Mouse (Mus musculus) CD4-positive, CD25-positive, alpha-beta regulatory T cell, adult 4 months (primary cell): Measurements from ENCODE around the gene Dennd6b. TPM values are rescaled to one million over a fixed set of nuclear protein-coding genes. Genes with fewer than 3 reads are reported as not detected.

Experiments used
- ATAC-seq: one replicate; pipeline ENCODE4 v1.8.0; 2017
- polyA plus RNA-seq, 2 experiments: library from polyadenylated mRNA; unstranded; fragments of 100-300 nt; shearing (Covaris generic); gene quantifications; one replicate each; pipeline ENCODE4 v1.2.1; 2017

Dennd6b gene
- polyA plus RNA-seq = 10 to 100 TPM; 13.5 to 18.4 TPM

DNA sequence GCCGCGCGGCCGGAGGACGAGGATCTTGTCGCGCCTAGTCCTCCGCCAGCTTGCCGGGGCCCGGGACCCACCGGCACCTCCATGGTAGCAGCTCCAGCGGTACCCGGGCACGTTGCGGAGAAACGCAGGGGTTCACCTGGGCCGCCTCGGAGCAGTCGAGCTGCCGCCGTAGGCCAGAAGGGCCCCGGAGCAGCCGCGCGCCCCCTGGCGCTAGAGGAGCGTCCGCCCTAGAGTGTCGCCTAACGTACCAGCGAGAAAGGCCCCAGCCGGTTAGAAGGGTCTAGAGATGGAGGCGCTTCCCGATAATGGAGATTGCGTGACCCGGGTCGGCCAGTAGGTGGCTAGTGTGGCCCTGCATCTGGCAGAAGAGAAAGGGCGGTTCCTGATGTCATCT, at the start of gene Dennd6b:
Dennd6b (minus strand) TSS at position 184 of the 394 bp plus-strand sequence.
- peak; percentile 96 for ATAC-seq

DNA sequence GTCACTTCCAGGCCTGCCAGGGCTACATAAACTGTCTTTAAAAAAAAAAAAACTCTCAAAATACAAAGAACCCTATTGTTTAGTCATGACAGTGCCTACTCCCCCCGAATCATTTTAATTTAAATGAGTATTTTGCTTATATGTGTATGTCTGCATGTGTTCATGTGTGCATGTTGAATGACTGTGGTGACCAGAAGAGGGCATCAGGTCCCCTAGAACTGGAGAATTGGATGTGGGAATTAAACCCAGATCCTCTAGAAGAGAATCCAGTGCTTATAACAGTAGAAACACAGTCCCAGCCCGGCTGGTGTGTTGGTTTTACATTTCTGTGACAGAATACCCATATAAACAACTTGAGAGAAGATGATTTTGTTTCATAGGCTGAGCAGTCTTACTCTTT, 44.7 kb upstream of the Dennd6b start:
- no peak for ATAC-seq

GRCm38 (mm10) chr15:89239751-89240392, 43.6 kb upstream of the Dennd6b start:
- no peak for ATAC-seq

DNA sequence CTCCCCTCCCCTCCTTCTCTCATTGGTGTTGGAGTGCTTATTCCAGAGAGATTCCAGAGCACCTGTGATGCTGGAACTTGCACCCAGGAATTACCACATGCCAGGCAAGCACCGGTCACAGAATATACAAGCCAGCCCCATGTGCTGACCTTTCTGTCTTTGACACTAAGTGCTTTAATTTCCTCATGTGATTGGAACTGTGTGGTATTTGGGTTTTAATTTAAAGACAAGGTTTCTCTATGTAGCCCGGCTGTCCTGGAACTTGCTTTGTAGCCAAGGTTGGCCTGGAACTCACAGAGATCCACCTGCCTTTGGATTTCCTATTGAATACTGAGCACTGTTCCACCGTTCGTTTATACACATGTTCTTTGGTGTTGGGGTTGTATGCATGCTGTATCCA, 37.8 kb upstream of the Dennd6b start:
- ATAC-seq = no peak

DNA sequence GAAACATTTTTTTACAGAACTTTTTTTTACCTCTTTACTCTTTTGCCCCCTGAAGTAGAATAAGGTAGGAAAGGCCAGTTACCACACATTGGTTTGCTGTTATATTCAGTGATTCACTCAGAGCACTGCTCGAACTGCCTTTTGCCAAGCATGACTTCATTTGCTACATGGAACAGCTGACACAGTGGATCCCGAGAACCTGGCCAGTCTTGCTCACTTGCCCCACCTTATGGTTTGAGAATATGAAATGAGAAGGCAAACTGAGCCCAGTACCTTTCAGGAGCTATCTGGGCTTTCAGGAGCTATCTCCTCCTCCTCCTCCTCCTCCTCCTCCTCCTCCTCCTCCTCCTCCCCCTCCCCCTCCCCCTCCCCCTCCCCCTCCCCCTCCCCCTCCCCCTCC, 37.3 kb upstream of the Dennd6b start:
- no peak for ATAC-seq

- no peak for ATAC-seq
Measured at GRCm38 (mm10) chr15:89215611-89216233, 19.4 kb upstream of the Dennd6b start.

- no peak for ATAC-seq
Measured at GRCm38 (mm10) chr15:89214953-89215352, 18.7 kb upstream of the Dennd6b start.

GRCm38 (mm10) chr15:89213517-89213916, 17.2 kb upstream of the Dennd6b start:
- ATAC-seq = no peak

GRCm38 (mm10) chr15:89212495-89212894, 16.2 kb upstream of the Dennd6b start:
- no peak for ATAC-seq

GRCm38 (mm10) chr15:89211716-89212461, 15.6 kb upstream of the Dennd6b start:
- ATAC-seq = peak; percentile 19

DNA sequence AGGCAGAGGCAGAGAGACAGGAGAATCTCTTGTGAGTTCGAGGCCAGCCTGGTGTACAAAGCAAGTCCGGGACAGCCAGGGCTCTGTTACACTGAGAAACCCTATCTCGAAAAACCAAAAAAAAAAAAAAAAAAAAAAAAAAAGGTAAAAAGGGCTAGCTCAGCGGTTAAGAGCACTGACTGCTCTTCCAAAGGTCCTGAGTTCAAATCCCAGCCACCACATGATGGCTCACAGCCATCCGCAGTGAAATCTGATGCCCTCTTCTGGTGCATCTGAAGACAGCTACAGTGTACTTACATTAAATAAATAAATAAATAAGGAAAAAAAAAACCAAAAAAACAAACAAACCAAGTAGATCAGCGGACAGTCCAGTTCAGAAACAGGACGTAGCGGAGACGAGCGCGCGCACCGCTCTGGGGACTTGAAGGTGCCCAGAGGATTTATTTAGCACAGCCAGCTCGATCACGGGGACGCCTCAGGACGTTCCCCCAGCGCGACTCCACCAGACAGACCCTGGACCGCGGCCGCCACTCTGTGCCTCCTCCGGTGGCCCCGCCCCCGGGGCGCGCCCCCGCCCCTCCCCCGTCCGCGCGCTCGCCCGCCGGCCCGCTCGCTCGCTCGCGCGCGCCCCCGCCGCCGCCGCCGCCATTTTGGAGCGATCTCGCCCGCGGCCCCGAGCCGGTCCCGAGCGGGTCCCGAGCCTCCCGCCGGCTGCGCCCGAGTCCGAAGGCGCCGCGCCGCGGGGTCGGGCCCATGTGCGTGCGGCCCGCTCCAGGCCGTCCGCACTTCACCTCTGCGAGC, 14.8 kb upstream of the Dennd6b start, which contains the start of gene Ppp6r2:
Ppp6r2 (plus strand) TSS at position 639 of the 801 bp plus-strand sequence.
- peak; percentile 54 for ATAC-seq

GRCm38 (mm10) chr15:89209886-89210761, 13.8 kb upstream of the Dennd6b start:
- ATAC-seq = peak; percentile 57

DNA sequence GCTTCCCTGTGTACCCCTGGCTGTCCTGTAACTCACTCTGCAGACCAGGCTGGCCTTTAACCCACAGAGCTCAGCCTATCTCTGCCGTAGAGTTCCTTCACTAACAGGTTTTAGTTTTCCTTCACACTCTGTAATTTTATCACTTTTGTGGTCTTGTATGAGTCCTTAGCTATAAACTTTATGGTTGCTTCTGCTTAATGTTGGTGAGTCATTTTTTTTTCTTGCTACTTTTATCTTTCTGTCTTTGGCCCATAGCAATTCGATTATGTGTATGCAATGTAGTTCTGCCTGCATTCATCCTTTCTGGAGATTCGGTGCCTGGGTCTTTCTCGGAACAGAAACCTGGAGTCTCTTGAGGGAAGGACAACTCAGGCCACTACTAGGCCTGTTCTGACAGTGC, 11.2 kb upstream of the Dennd6b start:
- ATAC-seq = no peak

DNA sequence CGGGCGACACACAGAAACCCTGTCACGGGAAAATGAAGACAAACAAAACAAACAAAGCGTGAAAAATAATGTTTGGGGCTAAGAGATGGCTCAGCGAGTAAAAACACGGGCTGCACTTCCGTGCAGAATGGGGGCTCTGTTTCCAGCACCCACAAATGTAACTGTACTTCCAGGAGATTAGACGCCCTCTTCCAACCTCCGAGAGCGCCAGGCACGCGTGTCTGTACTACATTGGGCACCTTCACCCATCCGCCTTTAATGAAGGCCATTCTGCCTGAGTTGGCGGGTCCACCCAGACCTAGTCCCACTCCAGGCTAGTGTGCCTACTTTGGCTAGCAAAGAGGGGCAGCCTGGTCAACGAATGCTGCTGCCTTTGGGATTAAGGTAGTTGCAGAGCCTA, 760 bp upstream of the Dennd6b start:
- ATAC-seq = no peak

DNA sequence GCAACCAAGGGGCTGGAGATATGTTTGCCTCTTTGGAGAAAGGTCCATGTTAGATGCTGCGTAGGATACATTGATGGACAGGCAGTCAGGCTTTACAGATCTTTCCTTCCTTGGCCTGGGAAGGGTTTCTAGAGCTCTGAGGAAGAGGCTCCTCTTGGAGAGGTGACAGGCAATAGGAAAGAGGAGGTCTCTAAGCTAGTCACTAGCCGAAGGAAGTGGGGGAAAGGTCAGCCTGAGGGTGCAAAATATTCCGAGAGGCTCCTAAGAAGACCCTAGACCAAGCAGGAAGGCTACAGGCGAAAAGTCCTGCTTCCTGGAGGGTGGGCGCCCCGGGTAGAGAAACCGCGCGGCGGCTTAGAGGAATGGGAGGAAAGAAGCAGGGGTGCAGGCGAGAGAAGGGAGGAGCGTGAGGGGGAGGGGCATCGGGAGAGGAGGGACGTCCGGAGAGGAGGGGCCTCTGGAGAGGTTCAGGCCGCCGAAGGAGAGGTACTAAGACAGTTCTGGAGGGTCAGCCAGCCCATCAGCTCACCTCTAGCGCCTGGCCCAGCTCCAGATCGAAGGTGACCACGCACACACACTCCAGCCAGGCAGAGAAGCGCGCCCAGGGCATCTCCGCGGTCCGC, 495 bp downstream of the Dennd6b start:
- ATAC-seq = peak; percentile 80

DNA sequence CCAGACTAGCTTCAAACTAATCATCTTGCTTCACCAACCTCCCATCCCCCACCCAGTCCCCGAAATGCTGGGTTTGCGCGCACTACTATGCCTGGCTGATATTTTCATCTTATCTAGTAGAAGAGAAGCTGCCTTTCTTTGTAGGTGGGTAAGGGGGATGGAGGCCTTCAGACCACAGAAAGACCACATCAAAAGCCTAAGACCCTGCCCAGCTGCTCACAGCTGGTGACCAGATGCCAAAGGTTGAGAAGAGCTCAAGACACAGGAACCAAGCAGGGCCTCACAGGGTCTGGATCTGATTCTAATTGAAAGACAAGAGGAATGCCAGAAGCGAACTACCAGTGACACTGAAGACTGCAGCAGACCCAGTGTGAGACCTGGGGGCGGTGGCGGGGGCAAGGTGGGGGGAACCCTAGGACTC, 1.0 kb downstream of the Dennd6b start:
- ATAC-seq = no peak

- no peak for ATAC-seq
Measured at GRCm38 (mm10) chr15:89184937-89185227, 11.4 kb downstream of the Dennd6b start.

DNA sequence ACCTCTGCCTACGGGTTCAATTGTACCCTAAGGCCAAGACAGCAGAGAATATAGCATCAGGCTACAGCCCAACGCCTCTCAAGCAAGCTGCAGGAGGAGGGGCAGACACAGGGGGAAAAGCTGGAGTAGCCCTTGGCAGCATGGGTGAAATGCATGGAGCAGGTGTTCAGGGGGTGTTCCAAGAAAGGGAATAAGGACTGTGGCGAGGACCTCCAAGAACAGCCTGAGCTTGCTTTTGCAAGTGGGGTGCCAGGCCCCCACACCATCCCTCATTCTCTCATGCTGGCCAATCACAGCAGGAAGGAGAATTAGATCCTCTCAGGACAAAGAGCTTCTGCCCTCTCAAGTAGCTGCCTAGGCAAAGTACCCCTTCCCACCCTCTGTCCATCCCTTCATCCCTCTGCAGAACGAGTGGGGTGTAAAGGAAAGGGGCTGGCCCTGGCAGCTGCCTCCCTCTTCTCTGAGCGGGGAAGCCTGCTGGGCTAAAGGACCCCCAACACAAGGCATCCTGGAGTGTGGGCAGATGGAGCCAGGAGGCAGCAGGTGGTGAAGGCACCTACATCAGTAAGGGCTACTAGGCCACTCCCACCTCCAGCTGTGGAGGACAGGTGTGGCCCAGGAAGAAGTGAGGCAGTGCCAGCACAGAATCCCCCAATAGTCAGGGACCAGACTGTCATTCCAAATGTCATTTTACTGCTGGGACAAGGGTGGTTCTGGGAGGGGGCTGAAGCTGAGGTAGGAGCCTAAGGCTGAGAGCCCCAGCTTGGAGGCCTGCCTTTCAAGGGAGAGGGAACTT, 12.0 kb downstream of the Dennd6b start:
- no peak for ATAC-seq

DNA sequence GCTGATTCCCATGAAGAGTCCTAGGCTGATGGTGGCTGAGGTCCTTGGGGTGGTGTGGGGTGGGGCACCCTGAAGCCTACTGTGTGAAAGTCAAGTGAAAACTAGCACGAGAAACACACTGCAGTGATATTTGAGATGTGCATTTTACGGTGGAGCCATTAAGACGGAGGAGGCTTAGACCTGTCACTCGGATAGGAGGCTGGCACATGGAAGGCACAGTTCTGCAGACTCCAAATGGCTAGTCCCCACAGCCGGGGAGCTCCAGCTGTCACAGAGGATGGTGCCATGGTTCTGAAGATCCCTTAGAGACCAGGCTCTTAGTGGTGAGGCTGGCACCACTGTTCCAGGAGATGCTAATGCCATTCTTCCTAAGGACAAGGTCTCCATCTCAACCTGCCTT, 13.5 kb downstream of the Dennd6b start:
- no peak for ATAC-seq

- ATAC-seq = no peak
Measured at GRCm38 (mm10) chr15:89182328-89182741, 14.0 kb downstream of the Dennd6b start.
